Mouse (Mus musculus) embryo, embryonic 11 days (tissue): ENCODE data around the gene Krt79.

ENCODE experiments used
- DNase-seq: peaks from one replicate; pipeline ENCODE4 v3.0.0-alpha.2; 2015

Krt79 gene

GRCm38 (mm10) chr15:101940274-101940829 is at the start of gene Krt79:
Krt79 (minus strand) TSS chr15:101940324.
- DNase-seq: no peak

GRCm38 (mm10) chr15:101988714-101989113 is 48.6 kb upstream of the Krt79 start:
- no peak for DNase-seq

- peak; percentile 88 for DNase-seq
Observed at GRCm38 (mm10) chr15:101988119-101988518, 48.0 kb upstream of the Krt79 start.

- no peak for DNase-seq
Observed at GRCm38 (mm10) chr15:101984746-101985145, 44.6 kb upstream of the Krt79 start.

DNA sequence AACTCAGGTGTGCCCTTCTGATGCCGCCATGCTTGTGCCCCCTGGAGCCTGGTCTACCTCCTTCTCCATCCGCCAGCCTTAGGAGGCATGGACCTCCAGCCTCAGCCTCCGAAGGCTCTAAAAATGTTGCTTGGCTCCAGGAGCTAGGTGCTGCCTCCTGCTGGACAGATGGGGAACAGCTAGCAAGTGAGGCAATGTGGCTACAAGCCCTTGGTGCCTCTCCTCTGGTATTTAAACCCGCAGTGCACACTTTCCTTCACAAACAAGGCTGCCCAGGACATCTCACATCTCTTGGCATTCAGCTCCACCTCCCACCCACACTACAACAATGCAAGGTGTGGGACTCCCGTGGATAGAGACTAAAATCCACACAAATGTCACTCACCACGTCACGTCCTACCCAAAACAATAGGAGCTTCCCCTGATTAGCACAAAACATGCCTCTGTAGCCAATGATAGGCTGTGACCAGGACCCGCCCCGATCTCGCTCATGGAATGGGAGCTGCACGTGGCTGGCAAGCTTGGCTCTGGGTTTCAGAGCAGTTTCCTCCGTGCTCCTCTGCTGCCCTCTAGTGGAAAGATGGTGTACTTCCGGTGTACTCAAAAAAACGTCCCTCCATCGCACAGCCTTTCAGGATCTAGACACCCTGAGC is 44.0 kb upstream of the Krt79 start:
- DNase-seq: peak; percentile 96

DNA sequence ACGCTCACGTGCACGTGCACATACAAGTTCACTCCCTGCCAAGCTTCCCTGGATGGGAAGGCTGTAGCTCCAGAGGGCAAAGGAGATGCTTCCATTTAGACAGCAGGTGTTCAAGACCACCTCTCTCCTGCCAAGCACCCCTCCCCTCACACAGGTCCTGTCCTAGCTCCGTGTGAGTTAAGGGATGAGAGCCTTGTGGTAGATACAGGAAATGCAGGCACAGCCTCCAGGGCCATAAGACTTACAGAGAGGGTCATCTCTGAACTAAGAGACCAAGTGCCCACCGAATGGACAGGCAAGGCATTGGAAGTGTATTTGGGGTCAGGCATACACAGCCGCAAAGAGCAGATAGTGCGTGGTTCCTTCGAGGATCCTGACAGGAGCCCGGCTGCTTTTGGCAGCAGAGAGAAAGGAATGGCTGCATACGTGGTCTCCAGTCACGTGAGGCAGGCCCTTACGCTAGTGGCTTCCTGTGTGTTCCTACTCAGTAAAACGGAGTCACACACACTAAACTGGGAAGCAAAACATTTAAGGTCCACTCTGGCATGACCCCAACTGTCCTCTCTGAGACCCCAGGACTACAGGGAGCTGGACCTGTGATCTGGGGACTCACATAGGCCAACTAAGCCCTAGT is 43.3 kb upstream of the Krt79 start:
- DNase-seq: no peak

DNA sequence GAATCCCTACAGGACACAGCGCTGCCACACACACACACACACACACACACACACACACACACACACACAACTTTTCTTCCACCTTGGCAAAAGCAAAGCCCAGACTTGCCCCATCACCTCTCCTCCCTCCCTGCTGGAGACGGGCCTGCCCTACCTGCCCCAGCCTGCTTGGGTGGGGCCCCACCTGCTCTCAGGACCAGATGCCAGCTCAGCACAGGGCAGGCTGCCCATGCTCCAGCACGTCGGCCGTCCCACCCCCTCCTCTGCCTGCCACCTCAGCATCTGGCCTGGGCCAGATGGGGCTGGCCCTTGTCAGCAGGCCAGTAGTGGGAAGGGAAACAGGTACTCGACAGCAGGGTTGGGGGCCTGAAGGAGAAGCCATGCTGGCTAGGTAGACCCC is 40.7 kb upstream of the Krt79 start:
- DNase-seq: no peak

GRCm38 (mm10) chr15:101977043-101977726 is 37.1 kb upstream of the Krt79 start:
- peak; percentile 90 for DNase-seq

DNA sequence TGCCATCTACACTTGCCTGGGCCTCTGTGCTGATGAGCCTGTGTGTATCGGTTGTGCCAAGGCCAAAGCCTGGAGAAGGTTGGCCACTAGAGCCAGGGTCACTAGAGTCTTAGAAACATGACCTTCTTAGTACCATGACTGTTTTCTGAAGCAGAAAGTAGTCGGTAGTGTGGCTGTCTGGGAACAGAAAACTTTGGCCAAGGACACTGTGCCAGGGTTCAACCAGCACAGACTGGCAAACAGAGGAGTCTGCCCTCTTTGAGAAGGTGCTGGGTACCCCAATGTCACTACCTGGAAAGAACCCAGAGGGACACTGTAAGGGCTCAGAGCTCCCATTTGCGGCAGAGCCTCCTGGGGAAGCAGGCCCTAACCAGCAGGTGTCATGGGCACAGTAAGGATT is 36.5 kb upstream of the Krt79 start:
- DNase-seq: no peak

GRCm38 (mm10) chr15:101976023-101976422 is 35.9 kb upstream of the Krt79 start:
- DNase-seq: no peak

GRCm38 (mm10) chr15:101974083-101974845 is 34.1 kb upstream of the Krt79 start:
- no peak for DNase-seq

DNA sequence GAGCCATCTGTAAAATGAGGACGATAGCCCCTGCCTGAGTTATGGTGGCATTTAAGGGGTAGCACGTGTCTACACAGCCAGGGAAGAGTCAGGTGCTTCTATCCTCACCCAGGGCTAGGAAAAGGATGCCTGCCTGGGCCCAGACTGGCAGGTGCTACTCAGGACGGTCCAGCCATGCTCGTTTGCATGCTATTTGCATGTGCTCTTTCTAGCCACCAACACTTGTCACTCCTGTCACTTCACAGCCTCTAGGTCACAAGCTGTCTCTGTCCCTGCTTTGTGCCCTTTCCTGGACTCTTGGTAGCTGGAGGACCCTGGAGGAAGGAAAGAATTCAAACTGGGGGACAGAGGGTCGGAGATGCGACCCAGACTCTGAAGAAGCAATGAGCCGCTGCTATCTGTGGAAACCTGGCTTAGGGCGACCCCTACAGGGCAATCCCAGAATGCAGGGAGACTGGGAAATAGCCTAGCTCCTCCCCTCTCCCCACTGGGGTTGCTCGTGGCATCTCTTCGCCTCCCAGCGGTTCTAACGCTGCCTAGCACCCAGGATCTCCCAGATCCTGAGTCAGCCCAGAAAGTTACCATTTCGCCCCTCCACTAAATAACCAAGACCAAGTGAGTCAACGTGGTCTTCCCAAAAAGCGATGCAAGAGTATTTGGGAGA is 33.4 kb upstream of the Krt79 start:
- peak; percentile 93 for DNase-seq

DNA sequence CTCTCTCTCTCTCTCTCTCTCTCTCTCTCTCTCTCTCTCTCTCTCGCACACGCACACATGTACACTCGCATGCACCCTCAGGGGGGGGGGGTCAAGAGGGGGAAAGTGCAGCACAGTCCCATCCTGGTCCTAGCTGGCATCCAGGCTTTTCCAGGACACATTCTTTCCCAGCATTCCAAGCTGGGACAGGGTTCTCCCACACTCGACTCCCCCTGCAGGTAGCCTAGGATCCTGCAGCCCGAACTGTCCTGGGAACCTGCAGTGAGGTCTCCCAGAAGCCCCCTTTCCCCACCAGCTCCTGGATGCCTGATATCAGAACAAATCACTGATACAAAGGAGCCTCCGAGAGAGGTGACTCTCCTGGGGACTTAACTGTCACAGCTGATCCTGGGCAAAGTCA is 30.4 kb upstream of the Krt79 start:
- peak; percentile 82 for DNase-seq

GRCm38 (mm10) chr15:101966808-101967207 is 26.7 kb upstream of the Krt79 start:
- DNase-seq: no peak

GRCm38 (mm10) chr15:101958891-101959290 is 18.8 kb upstream of the Krt79 start:
- no peak for DNase-seq

DNA sequence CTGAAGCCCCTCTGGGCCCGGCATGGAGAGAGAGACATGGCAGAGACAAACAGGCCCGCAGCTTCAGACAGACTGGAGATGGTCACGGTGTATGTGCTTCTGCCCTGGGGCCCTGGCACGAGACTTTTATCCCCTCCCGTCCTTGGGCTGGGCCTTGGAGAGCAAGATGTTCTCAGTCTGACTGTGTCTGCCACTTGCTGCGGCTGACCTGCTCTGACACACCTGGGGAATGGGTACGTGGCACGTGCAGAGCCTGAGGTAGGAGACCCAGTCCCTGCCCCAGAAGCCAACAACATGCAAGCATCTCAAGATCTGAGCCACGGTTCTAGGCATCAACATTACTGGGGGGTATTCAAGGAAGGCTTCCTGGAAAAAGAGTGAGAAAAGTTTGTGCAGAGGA is 14.1 kb upstream of the Krt79 start, which contains the start of gene Krt78:
Krt78 (minus strand) TSS at position 101 of the 400 bp plus-strand sequence.
- DNase-seq: no peak

DNA sequence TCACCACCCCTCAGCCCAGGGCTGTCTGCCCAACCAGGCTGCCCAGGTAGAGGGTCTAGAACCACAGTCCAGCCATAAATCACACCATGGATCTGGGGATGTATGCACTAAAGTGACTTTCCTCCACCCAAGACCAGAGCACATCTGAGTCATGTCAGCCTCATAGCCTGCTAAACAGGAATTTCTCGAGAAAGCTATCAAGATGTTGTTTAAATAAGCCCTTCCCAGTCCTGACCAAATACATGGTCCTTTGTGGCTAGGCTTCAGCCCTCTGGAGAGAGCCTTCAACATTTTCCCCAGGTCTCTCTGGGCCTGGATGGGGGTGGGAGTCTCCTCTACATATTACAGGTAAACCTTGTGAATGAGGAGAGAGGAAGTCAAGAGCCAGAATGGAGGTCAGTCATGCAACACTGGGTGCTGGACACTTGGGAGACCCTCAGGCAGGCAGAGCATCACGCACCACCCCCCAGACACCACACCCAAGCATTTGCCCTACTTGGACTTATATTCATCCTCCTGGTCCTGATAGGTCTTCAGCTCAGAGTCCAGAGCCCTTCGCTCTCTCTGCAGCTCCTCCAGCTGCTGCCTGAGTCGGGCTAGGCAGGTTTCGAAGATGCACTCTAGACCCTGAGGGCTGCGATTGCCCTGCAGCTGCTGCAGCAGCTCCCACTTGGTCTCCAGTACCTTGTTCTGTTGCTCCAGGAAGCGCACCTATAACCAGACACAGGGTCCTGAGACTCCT is 12.8 kb upstream of the Krt79 start:
- no peak for DNase-seq

DNA sequence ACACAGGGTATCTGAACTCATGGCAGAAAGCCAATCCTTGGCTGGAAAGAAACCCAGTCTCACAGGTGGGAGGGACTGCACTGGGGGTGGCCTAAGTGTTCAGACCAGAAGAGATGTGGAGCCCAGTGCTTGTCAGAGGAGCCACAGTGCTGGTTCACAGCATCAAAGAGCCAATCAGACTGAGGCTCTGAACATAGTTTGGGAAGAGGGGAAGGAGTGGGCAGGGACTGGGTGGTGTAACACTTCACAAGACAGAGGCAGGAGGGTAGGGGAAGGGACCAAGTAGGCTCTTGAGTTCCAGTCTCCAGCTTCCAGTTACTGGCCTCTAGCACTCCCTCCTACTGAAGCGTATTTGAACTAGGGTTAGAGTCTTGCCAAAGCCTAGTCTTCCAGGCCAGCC is 5.3 kb upstream of the Krt79 start:
- DNase-seq: no peak

- DNase-seq: peak; percentile 19
Observed at GRCm38 (mm10) chr15:101941948-101942347, 1.8 kb upstream of the Krt79 start.

DNA sequence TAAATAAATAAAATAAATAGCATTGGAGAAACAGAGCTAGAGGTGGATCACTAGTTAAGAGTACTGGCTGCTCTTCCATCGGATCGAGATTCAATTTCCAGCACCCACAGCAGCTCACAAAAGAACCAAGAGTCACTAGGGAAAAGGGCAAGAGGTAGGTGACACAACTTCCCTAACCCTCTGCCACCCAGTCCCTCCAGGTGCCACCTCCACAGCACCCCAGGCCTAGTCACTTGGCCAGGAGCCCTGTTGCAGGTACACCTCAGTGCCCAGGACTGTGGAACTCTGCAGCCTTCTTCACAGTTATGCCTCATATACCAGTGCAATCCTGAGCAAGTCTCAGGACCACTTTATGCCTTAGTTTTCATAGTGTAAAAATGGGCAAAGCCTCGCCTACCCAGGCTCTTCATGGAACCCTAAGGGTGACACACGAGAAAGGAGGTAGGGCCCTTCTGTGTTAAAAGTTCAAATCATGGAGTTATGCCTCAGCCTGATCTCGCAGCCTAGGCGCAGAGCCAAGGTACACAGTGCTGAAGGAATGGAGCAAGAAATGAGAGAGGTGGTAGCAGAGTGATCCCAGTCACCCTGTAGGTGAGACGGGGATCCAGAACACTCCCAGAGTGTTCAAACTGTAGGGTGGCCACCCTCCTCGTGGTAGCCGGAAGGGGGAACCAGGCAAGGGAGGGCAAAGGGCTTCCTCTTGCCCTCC is 1.4 kb downstream of the Krt79 start:
- no peak for DNase-seq

GRCm38 (mm10) chr15:101933024-101933423 is 7.1 kb downstream of the Krt79 start:
- DNase-seq: no peak
